Mouse (Mus musculus) ovary, postnatal 10 days (tissue): Measurements from ENCODE around the gene Spdya.
"Not testable (repeated sequence)": the region's sequence is repeated elsewhere in the genome, so short reads cannot be mapped to it uniquely, and the experiment has no call there.

ENCODE experiments used
- DNase-seq: peaks from one replicate; pipeline ENCODE4 v3.0.0; 2022; ENCODE audit warnings: low spot score

Gene Spdya

GRCm38 (mm10) chr17:71551757-71552451 lies at the start of gene Spdya:
Gene Spdya, plus strand, starts transcription at chr17:71552061.
- peak; percentile 58 for DNase-seq

- DNase-seq: no peak
These were observed 45.0 kb upstream of the Spdya start for GRCm38 (mm10) chr17:71506832-71507231.

GRCm38 (mm10) chr17:71510297-71510696 lies 41.6 kb upstream of the Spdya start:
- no peak for DNase-seq

GRCm38 (mm10) chr17:71526302-71526708 lies 25.6 kb upstream of the Spdya start:
- DNase-seq: no peak

GRCm38 (mm10) chr17:71526711-71527564 lies 24.9 kb upstream of the Spdya start, which contains the start of gene Ndc80:
Gene Ndc80, minus strand, starts transcription at chr17:71526857.
- DNase-seq: peak; percentile 84

- DNase-seq: no peak
These were observed 23.8 kb upstream of the Spdya start for GRCm38 (mm10) chr17:71528042-71528441.

GRCm38 (mm10) chr17:71535595-71535994 lies 16.3 kb upstream of the Spdya start:
- not testable (repeated sequence) for DNase-seq

GRCm38 (mm10) chr17:71537164-71537563 lies 14.7 kb upstream of the Spdya start:
- no peak for DNase-seq

- no peak for DNase-seq
These were observed 3.3 kb upstream of the Spdya start for GRCm38 (mm10) chr17:71548586-71548985.

GRCm38 (mm10) chr17:71551350-71551749 lies 511 bp upstream of the Spdya start:
- no peak for DNase-seq

GRCm38 (mm10) chr17:71552901-71553300 lies 1.0 kb downstream of the Spdya start:
- no peak for DNase-seq

GRCm38 (mm10) chr17:71561631-71562030 lies 9.8 kb downstream of the Spdya start:
- DNase-seq: no peak

- DNase-seq: no peak
These were observed 27.4 kb downstream of the Spdya start for GRCm38 (mm10) chr17:71579176-71579705.

- DNase-seq: no peak
These were observed 46.2 kb downstream of the Spdya start for GRCm38 (mm10) chr17:71597881-71598658.

GRCm38 (mm10) chr17:71598659-71599554 lies 47.0 kb downstream of the Spdya start:
- DNase-seq: peak; percentile 50

- peak; percentile 84 for DNase-seq
These were observed 63.9 kb downstream of the Spdya start, which contains the start of gene Wdr43 for GRCm38 (mm10) chr17:71615638-71616318. Gene Wdr43, plus strand, starts transcription at chr17:71615895.

GRCm38 (mm10) chr17:71616319-71617032 lies 64.6 kb downstream of the Spdya start:
- peak; percentile 6 for DNase-seq

- DNase-seq: no peak
These were observed 65.1 kb downstream of the Spdya start for GRCm38 (mm10) chr17:71617033-71617362.

- no peak for DNase-seq
These were observed 66.1 kb downstream of the Spdya start for GRCm38 (mm10) chr17:71617974-71618373.

- no peak for DNase-seq
These were observed 79.9 kb downstream of the Spdya start for GRCm38 (mm10) chr17:71631806-71632205.
